Mouse (Mus musculus) heart, postnatal 0 days (tissue): Measurements from ENCODE around the gene Tnip2. TPM values are rescaled to one million over a fixed set of nuclear protein-coding genes. Genes with fewer than 3 reads are reported as not detected.

Experiments used
- ATAC-seq: fragments of 200-750 bp; cut with Nextera tagmentation; 2 replicates; pipeline ENCODE4 v1.8.0; 2017; ENCODE audit warnings: low read depth, moderate number of reproducible peaks, moderate library complexity; ENCODE audit not compliant: insufficient read depth
- DNase-seq: peaks from one replicate; pipeline ENCODE4 v3.0.0-alpha.2; 2016; ENCODE audit warnings: low spot score
- H3K27ac ChIP-seq: fragments of 300-500 bp; sonication (generic); 2 replicates; pipeline ENCODE4 v1.5.1; 2014; ENCODE audit warnings: low read depth, mild to moderate bottlenecking
- H3K27me3 ChIP-seq: fragments of 300-500 bp; sonication (generic); 2 replicates; pipeline ENCODE4 v1.6.1; 2014; ENCODE audit warnings: low read length, mixed read lengths; ENCODE audit not compliant: control insufficient read depth, insufficient read depth
- H3K36me3 ChIP-seq: fragments of 300-500 bp; sonication (generic); replicated peaks from 2 replicates; pipeline ENCODE4 v1.6.1; 2014; ENCODE audit warnings: low read length, mixed read lengths; ENCODE audit not compliant: control insufficient read depth, insufficient read depth
- H3K4me1 ChIP-seq: fragments of 300-500 bp; sonication (generic); 2 replicates; pipeline ENCODE4 v1.6.1; 2014; ENCODE audit warnings: antibody characterized with exemption; ENCODE audit not compliant: control insufficient read depth, insufficient read depth
- H3K4me2 ChIP-seq: fragments of 300-500 bp; sonication (generic); 2 replicates; pipeline ENCODE4 v1.6.1; 2014; ENCODE audit warnings: low read depth, mild to moderate bottlenecking, low read length, moderate library complexity
- H3K4me3 ChIP-seq: fragments of 300-500 bp; sonication (generic); 2 replicates; pipeline ENCODE4 v1.5.1; 2014; ENCODE audit warnings: low read depth, low read length
- H3K9ac ChIP-seq: fragments of 300-500 bp; sonication (generic); replicated peaks from 2 replicates; pipeline ENCODE4 v1.6.1; 2014; ENCODE audit warnings: low read depth, low read length, mixed read lengths
- H3K9me3 ChIP-seq: fragments of 300-500 bp; sonication (generic); replicated peaks from 2 replicates; pipeline ENCODE4 v1.6.1; 2016; ENCODE audit warnings: low read length; ENCODE audit not compliant: control insufficient read depth
- CTCF ChIP-seq: IDR thresholded peaks from 2 replicates; pipeline ENCODE4 v1.5.1; 2016; ENCODE audit warnings: antibody characterized with exemption, control low read depth, low read depth
- EP300 ChIP-seq: IDR thresholded peaks from 2 replicates; pipeline ENCODE4 v1.6.1; 2016; ENCODE audit warnings: antibody characterized with exemption, low read depth
- WGBS: fragments of 180-500 bp; shearing (Covaris S2); extraction: QIAGEN DNeasy Blood & Tissue Kit; methylation state at CpG from one replicate; pipeline ENCODE4 v1.1.7; 2014; 5-methylcytosine and 5-hydroxymethylcytosine counted together
- polyA plus RNA-seq: library from polyadenylated mRNA; unstranded; fragments of >200 nt; fragmentation: Nextera tagmentation; extraction: Ambion mirVana; gene quantifications from 2 replicates; pipeline ENCODE4 v1.2.1, GENCODE M21; 2015
- total RNA-seq: library from RNA; depleted of rRNA; stranded (reverse); fragments of >200 nt; gene quantifications from 2 replicates; pipeline ENCODE4 v1.2.3, GENCODE M21; 2014; ENCODE audit warnings: low replicate concordance

Tnip2 gene
- total and polyA plus RNA-seq, 2 experiments from 2014 or later = 11.9 TPM

GRCm38 (mm10) chr5:34485731-34486130 is 28.1 kb downstream of the Tnip2 start:
- Histone ChIP-seq H3K27ac (no peak overlapping the region), H3K4me1 (0 out of 2 replicates have a peak, but pooled peaks cover 5% of the 10 kb centered on the region), H3K9ac (no peak overlapping the region), H3K4me2 (no peak overlapping the region), H3K9me3 (peaks cover under 1% of the 10 kb centered on the region; the same call in 1 of the 2 replicates), H3K27me3 (no peaks in the 10 kb centered on the region), H3K36me3 (peaks cover 30% of the 10 kb centered on the region), H3K4me3 (no peak overlapping the region)
- no peak for DNase-seq
- TF ChIP-seq CTCF (no peak), EP300 (no peak)
- ATAC-seq = no peak
- 85% methylated on average over 15 of the region's 15 CpGs for WGBS

- TF ChIP-seq CTCF = no peak
- TF ChIP-seq EP300 = no peak
- no peak overlapping the region for H3K4me2 ChIP-seq
- peaks cover 70% of the 10 kb centered on the region for H3K36me3 ChIP-seq
- ATAC-seq (no peak), DNase-seq (no peak)
- peaks cover 5% of the 10 kb centered on the region; the same call in 1 of the 2 replicates for H3K9me3 ChIP-seq
- H3K27me3 ChIP-seq = no peaks in the 10 kb centered on the region
- no peaks in the 10 kb centered on the region for H3K4me1 ChIP-seq
- no peak overlapping the region for H3K9ac ChIP-seq
- WGBS = 87% methylated on average over 3 of the region's 3 CpGs
- H3K27ac ChIP-seq = no peak overlapping the region
- H3K4me3 ChIP-seq = no peak overlapping the region
These were observed 32.9 kb downstream of the Tnip2 start for GRCm38 (mm10) chr5:34480926-34481325.

GRCm38 (mm10) chr5:34468039-34468775 is 45.6 kb downstream of the Tnip2 start:
- Histone ChIP-seq H3K4me1 (no peaks in the 10 kb centered on the region), H3K4me3 (no peak overlapping the region), H3K27me3 (no peaks in the 10 kb centered on the region), H3K36me3 (peaks cover 55% of the 10 kb centered on the region), H3K4me2 (no peak overlapping the region), H3K9ac (no peak overlapping the region), H3K27ac (no peak overlapping the region), H3K9me3 (no peaks in the 10 kb centered on the region)
- ATAC-seq (no peak), DNase-seq (no peak)
- TF ChIP-seq EP300 (no peak), CTCF (no peak)
- WGBS = 97% methylated on average over 2 of the region's 2 CpGs

- H3K4me2 ChIP-seq = no peak overlapping the region
- no peak overlapping the region for H3K9ac ChIP-seq
- 84% methylated on average over 2 of the region's 2 CpGs for WGBS
- peaks cover 66% of the 10 kb centered on the region for H3K36me3 ChIP-seq
- H3K27me3 ChIP-seq = no peaks in the 10 kb centered on the region
- H3K4me3 ChIP-seq = no peak overlapping the region
- ATAC-seq (no peak), DNase-seq (no peak)
- no peaks in the 10 kb centered on the region for H3K4me1 ChIP-seq
- no peak overlapping the region for H3K27ac ChIP-seq
- H3K9me3 ChIP-seq = no peaks in the 10 kb centered on the region
- TF ChIP-seq CTCF = no peak
- no peak for TF ChIP-seq EP300
These were observed 47.1 kb downstream of the Tnip2 start for GRCm38 (mm10) chr5:34466648-34467047.

GRCm38 (mm10) chr5:34466079-34466478 is 47.7 kb downstream of the Tnip2 start:
- peaks cover 67% of the 10 kb centered on the region for H3K36me3 ChIP-seq
- H3K9me3 ChIP-seq = no peaks in the 10 kb centered on the region
- WGBS = 77% methylated on average over 1 of the region's 1 CpGs
- H3K27ac ChIP-seq = no peak overlapping the region
- TF ChIP-seq EP300 (no peak), CTCF (no peak)
- H3K27me3 ChIP-seq = no peaks in the 10 kb centered on the region
- H3K4me1 ChIP-seq = no peaks in the 10 kb centered on the region
- no peak overlapping the region for H3K4me3 ChIP-seq
- DNase-seq (no peak), ATAC-seq (no peak)
- H3K4me2 ChIP-seq = no peak overlapping the region
- H3K9ac ChIP-seq = no peak overlapping the region

GRCm38 (mm10) chr5:34461841-34462240 is 52.0 kb downstream of the Tnip2 start:
- DNase-seq (no peak), ATAC-seq (no peak)
- 94% methylated on average over 6 of the region's 6 CpGs for WGBS
- Histone ChIP-seq H3K4me1 (no peaks in the 10 kb centered on the region), H3K9me3 (no peaks in the 10 kb centered on the region), H3K9ac (no peak overlapping the region), H3K27ac (no peak overlapping the region), H3K27me3 (no peaks in the 10 kb centered on the region), H3K4me3 (no peak overlapping the region), H3K4me2 (no peak overlapping the region), H3K36me3 (peaks cover 94% of the 10 kb centered on the region)
- no peak for TF ChIP-seq CTCF
- TF ChIP-seq EP300 = no peak
